Comparison of ENCODE assay signal across 17 mouse cellular contexts in the genomic region with DNA sequence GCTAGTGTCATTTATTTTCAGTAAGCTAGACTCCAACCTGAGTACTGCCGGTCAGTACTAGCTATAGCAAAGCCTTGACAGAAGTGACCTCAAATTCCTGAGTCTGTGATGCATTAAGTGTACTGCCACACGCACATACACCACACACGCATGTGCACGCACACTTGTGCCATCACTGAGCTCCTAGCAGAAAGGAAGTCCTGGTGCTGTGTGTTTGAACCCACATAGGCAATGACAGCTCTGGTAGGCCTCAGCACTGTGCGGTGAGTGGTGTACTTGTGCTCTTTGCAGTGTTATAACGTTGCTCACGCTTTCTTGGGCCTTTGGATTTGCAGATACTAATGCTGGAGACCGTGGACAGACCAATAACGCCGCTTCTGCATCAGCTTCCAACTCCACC. TPM values are rescaled to one million over a fixed set of nuclear protein-coding genes. Genes with fewer than 3 reads are reported as not detected.
DNase-seq lines count a peak whose midpoint lies in the region; ATAC-seq and TF ChIP-seq lines count a peak whose summit lies in the region.
"Had no signal": no experiment of that assay in that cellular context is flagged by ENCODE, and none has a peak within 500 bp of the region (broad histone marks: within the 10 kb centered on the region; RNA-seq: fewer than 3 reads in every experiment).

No protein-coding gene starts in this region.

- no peaks in the 10 kb centered on the region for H3K4me1 ChIP-seq in hindbrain, embryonic 13.5 days (replicated peaks)
- no peaks in the 10 kb centered on the region for H3K4me1 ChIP-seq in hindbrain, embryonic 14.5 days (replicated peaks; ENCODE audit: control insufficient read depth, insufficient read depth, low read length)
- 0 out of 2 replicates have a peak, but pooled peaks cover 3% of the 10 kb centered on the region for H3K4me1 ChIP-seq in midbrain, embryonic 13.5 days (replicated peaks)
- H3K4me1 ChIP-seq in midbrain, embryonic 16.5 days (ENCODE audit: control insufficient read depth, insufficient read depth, low read length): no peaks in the 10 kb centered on the region; the same call in 1 of the 2 replicates
- H3K4me1 ChIP-seq in intestine, postnatal 0 days (replicated peaks; ENCODE audit: control insufficient read depth, insufficient read depth, low read length): no peaks in the 10 kb centered on the region
- H3K4me1 ChIP-seq: forebrain, embryonic 10.5 days; limb, embryonic 15.5 days had no signal

- H3K27ac ChIP-seq in hindbrain, embryonic 13.5 days: 0 out of 2 replicates have a peak overlapping the region, but pooled peaks have one; percentile 0
- H3K27ac ChIP-seq in hindbrain, embryonic 14.5 days: no peak overlapping the region
- no peak overlapping the region for H3K27ac ChIP-seq in midbrain, embryonic 13.5 days
- H3K27ac ChIP-seq in midbrain, embryonic 16.5 days (ENCODE audit: low read length): no peak overlapping the region
- peak overlapping the region; percentile 35; the same call in 1 of the 2 replicates for H3K27ac ChIP-seq in intestine, postnatal 0 days (ENCODE audit: low read depth, low read length)
- H3K27ac ChIP-seq: forebrain, embryonic 10.5 days; gastrocnemius, adult 2 months; heart, embryonic 10.5 days; limb, embryonic 15.5 days; liver, embryonic 14.5 days had no signal

- H3K9me3 ChIP-seq in hindbrain, embryonic 13.5 days: no peaks in the 10 kb centered on the region
- H3K9me3 ChIP-seq in hindbrain, embryonic 14.5 days (ENCODE audit: control insufficient read depth, low read length): no peaks in the 10 kb centered on the region
- no peaks in the 10 kb centered on the region for H3K9me3 ChIP-seq in midbrain, embryonic 13.5 days
- H3K9me3 ChIP-seq in midbrain, embryonic 16.5 days (replicated peaks; ENCODE audit: control insufficient read depth, low read length, poor library complexity, severe bottlenecking): no peaks in the 10 kb centered on the region
- H3K9me3 ChIP-seq in intestine, postnatal 0 days (ENCODE audit: control insufficient read depth): no peaks in the 10 kb centered on the region
- H3K9me3 ChIP-seq: forebrain, embryonic 10.5 days; heart, embryonic 10.5 days; limb, embryonic 15.5 days had no signal

- no peak overlapping the region for H3K9ac ChIP-seq in hindbrain, embryonic 13.5 days
- H3K9ac ChIP-seq in hindbrain, embryonic 14.5 days: no peak overlapping the region
- H3K9ac ChIP-seq in midbrain, embryonic 13.5 days (replicated peaks): no peak overlapping the region
- H3K9ac ChIP-seq in midbrain, embryonic 16.5 days (ENCODE audit: low read depth, low read length): no peak overlapping the region
- no peak overlapping the region for H3K9ac ChIP-seq in intestine, postnatal 0 days (ENCODE audit: low read depth, low read length)
- H3K9ac ChIP-seq: limb, embryonic 15.5 days; liver, embryonic 14.5 days; lung, embryonic 14.5 days had no signal

- H3K27me3 ChIP-seq in hindbrain, embryonic 13.5 days: no peaks in the 10 kb centered on the region
- no peaks in the 10 kb centered on the region for H3K27me3 ChIP-seq in hindbrain, embryonic 14.5 days (ENCODE audit: control insufficient read depth, insufficient read depth, low read length)
- no peaks in the 10 kb centered on the region for H3K27me3 ChIP-seq in midbrain, embryonic 13.5 days
- no peaks in the 10 kb centered on the region for H3K27me3 ChIP-seq in midbrain, embryonic 16.5 days (ENCODE audit: control insufficient read depth, insufficient read depth, low read depth, low read length)
- no peaks in the 10 kb centered on the region for H3K27me3 ChIP-seq in intestine, postnatal 0 days (replicated peaks; ENCODE audit: control insufficient read depth, insufficient read depth, low read length)
- H3K27me3 ChIP-seq: limb, embryonic 15.5 days had no signal

- H3K36me3 ChIP-seq in hindbrain, embryonic 13.5 days: peaks cover 40% of the 10 kb centered on the region
- H3K36me3 ChIP-seq in hindbrain, embryonic 14.5 days (replicated peaks; ENCODE audit: control insufficient read depth, insufficient read depth): peaks cover 46% of the 10 kb centered on the region
- peaks cover 36% of the 10 kb centered on the region for H3K36me3 ChIP-seq in midbrain, embryonic 13.5 days
- H3K36me3 ChIP-seq in midbrain, embryonic 16.5 days (ENCODE audit: control insufficient read depth, insufficient read depth, low read length): peaks cover 8% of the 10 kb centered on the region
- peaks cover 34% of the 10 kb centered on the region for H3K36me3 ChIP-seq in intestine, postnatal 0 days (ENCODE audit: control insufficient read depth, insufficient read depth)

- no peak for DNase-seq in hindbrain, embryonic 14.5 days (ENCODE audit: low spot score)
- DNase-seq in c-Kit-positive CD71-positive TER-119-positive erythroid progenitor cells, embryonic 14.5 days (ENCODE audit: low spot score): no peak
- no peak for DNase-seq in kidney, adult 8-10 months
- DNase-seq: gastrocnemius, adult 2 months; left cerebral cortex, postnatal 4 days; right cerebral cortex, postnatal 14 days had no signal

- no peak overlapping the region for H3K4me2 ChIP-seq in hindbrain, embryonic 13.5 days
- H3K4me2 ChIP-seq in hindbrain, embryonic 14.5 days (replicated peaks): no peak overlapping the region
- H3K4me2 ChIP-seq in midbrain, embryonic 13.5 days (replicated peaks): no peak overlapping the region
- H3K4me2 ChIP-seq in midbrain, embryonic 16.5 days (ENCODE audit: low read length): no peak overlapping the region
- no peak overlapping the region for H3K4me2 ChIP-seq in intestine, postnatal 0 days (replicated peaks; ENCODE audit: low read depth)
- H3K4me2 ChIP-seq: limb, embryonic 15.5 days; lung, embryonic 14.5 days had no signal

- no peak for ATAC-seq in hindbrain, embryonic 13.5 days (ENCODE audit: low FRiP score)
- ATAC-seq in hindbrain, embryonic 14.5 days (ENCODE audit: low FRiP score): no peak
- 0 out of 2 replicates have a peak, but pooled peaks have one; percentile 14 for ATAC-seq in midbrain, embryonic 13.5 days
- ATAC-seq in midbrain, embryonic 16.5 days: no peak
- ATAC-seq in intestine, postnatal 0 days: 0 out of 2 replicates have a peak, but pooled peaks have one; percentile 9

- no peak overlapping the region for H3K4me3 ChIP-seq in hindbrain, embryonic 13.5 days
- H3K4me3 ChIP-seq in hindbrain, embryonic 14.5 days (replicated peaks; ENCODE audit: low read length): no peak overlapping the region
- H3K4me3 ChIP-seq in midbrain, embryonic 13.5 days (replicated peaks): no peak overlapping the region
- H3K4me3 ChIP-seq in midbrain, embryonic 16.5 days (ENCODE audit: low read depth, low read length): no peak overlapping the region
- no peak overlapping the region for H3K4me3 ChIP-seq in intestine, postnatal 0 days (ENCODE audit: low read depth, low read length)
- H3K4me3 ChIP-seq: forebrain, embryonic 10.5 days; gastrocnemius, adult 2 months; heart, embryonic 10.5 days; limb, embryonic 15.5 days had no signal

- TF ChIP-seq CTCF in intestine, postnatal 0 days (IDR thresholded peaks at IDR 0.05; ENCODE audit: low read depth): no peak

- 97% methylated on average over 10 of the region's 10 CpGs for WGBS in hindbrain, embryonic 13.5 days
- 97% methylated on average over 10 of the region's 10 CpGs for WGBS in hindbrain, embryonic 14.5 days
- 97% methylated on average over 10 of the region's 10 CpGs for WGBS in midbrain, embryonic 13.5 days
- WGBS in midbrain, embryonic 16.5 days: 98% methylated on average over 10 of the region's 10 CpGs
- 97% methylated on average over 10 of the region's 10 CpGs for WGBS in intestine, postnatal 0 days

RNA-seq across cellular contexts. Expression of a gene that starts 54.5 kb away (rescaled TPM):
- polyA plus RNA-seq in hindbrain, embryonic 13.5 days (2015; fragmentation: Nextera tagmentation; extraction: Ambion mirVana): 0.09 TPM in 1 of 2 replicates, not detected in the other
- not detected in 2 replicates for polyA plus RNA-seq in hindbrain, embryonic 14.5 days (2014; fragmentation: Nextera tagmentation; extraction: Ambion mirVana)
- polyA plus RNA-seq in midbrain, embryonic 13.5 days (2015; fragmentation: Nextera tagmentation; extraction: Ambion mirVana): not detected in 2 replicates
- polyA plus RNA-seq in midbrain, embryonic 16.5 days (2015; fragmentation: Nextera tagmentation; extraction: Ambion mirVana): not detected in 2 replicates
- polyA plus RNA-seq in intestine, postnatal 0 days (2015; fragmentation: Nextera tagmentation; extraction: Ambion mirVana): 23.1 and 26.0 TPM in 2 replicates
- polyA plus RNA-seq: C2C12; forebrain, embryonic 10.5 days; heart, postnatal 0 days; limb, embryonic 15.5 days; lung, embryonic 14.5 days had no signal

Comparison
In these comparisons a context has a peak if more than half of its experiments do, and no peak if none do; other contexts are left out.
1. ATAC-seq: peak in midbrain, embryonic 13.5 days (single experiment) and intestine, postnatal 0 days (single experiment); none in hindbrain, embryonic 13.5 days (single experiment), hindbrain, embryonic 14.5 days (single experiment) and midbrain, embryonic 16.5 days (single experiment).
2. H3K27ac ChIP-seq: peak in hindbrain, embryonic 13.5 days (single experiment) and intestine, postnatal 0 days (single experiment); none in hindbrain, embryonic 14.5 days (single experiment), midbrain, embryonic 13.5 days (single experiment) and midbrain, embryonic 16.5 days (single experiment).
3. RNA of a gene that starts 54.5 kb away (polyA plus RNA-seq): 23.1 to 26.0 TPM in intestine, postnatal 0 days; 0.09 TPM in hindbrain, embryonic 13.5 days, not detected in midbrain, embryonic 16.5 days, not detected in hindbrain, embryonic 14.5 days and not detected in midbrain, embryonic 13.5 days; every median in the first group is over 10 times any median in the second.